Mouse (Mus musculus) heart, embryonic 14.5 days (tissue): ENCODE measurements around the gene Dmkn. TPM values are rescaled to one million over a fixed set of nuclear protein-coding genes. Genes with fewer than 3 reads are reported as not detected.
A peak's percentile ranks its signal among the peaks of the same experiment; 100 is the strongest.

Source experiments
- ATAC-seq: fragments of 200-750 bp; cut with Nextera tagmentation; 2 replicates; pipeline ENCODE4 v1.8.0; 2017; ENCODE audit warnings: low read depth, moderate TSS enrichment; ENCODE audit not compliant: insufficient number of reproducible peaks, insufficient read depth, low FRiP score
- H3K27ac ChIP-seq, 2 experiments: fragments of 200-500 bp in 1 of 2; fragments of 300-500 bp in 1 of 2; sonication (generic) in 1 of 2; replicated peaks in 1 of 2; 2 replicates each; pipeline ENCODE4 v1.5.1; 2012 to 2014; ENCODE audit warnings: low read depth in 2 of 2, low read length in 2 of 2, control low read depth in 1 of 2, mild to moderate bottlenecking in 1 of 2, mixed read lengths in 1 of 2; ENCODE audit not compliant: control insufficient read depth in 1 of 2, insufficient read depth in 1 of 2
- H3K27me3 ChIP-seq: fragments of 300-500 bp; sonication (generic); 2 replicates; pipeline ENCODE4 v1.6.1; 2014; ENCODE audit warnings: mild to moderate bottlenecking, low read length, control low read depth; ENCODE audit not compliant: control insufficient read depth, insufficient read depth
- H3K36me3 ChIP-seq: fragments of 300-500 bp; sonication (generic); 2 replicates; pipeline ENCODE4 v1.6.1; 2014; ENCODE audit warnings: mild to moderate bottlenecking, control low read depth, low read length, mixed read lengths; ENCODE audit not compliant: control insufficient read depth, insufficient read depth
- H3K4me1 ChIP-seq, 2 experiments: fragments of 200-500 bp in 1 of 2; fragments of 300-500 bp in 1 of 2; sonication (generic) in 1 of 2; 2 replicates each; pipeline ENCODE4 v1.6.1; 2012 to 2014; ENCODE audit warnings: low read length in 2 of 2, control low read depth in 1 of 2, mixed read lengths in 1 of 2; ENCODE audit not compliant: control insufficient read depth in 2 of 2, insufficient read depth in 2 of 2
- H3K4me2 ChIP-seq: fragments of 300-500 bp; sonication (generic); 2 replicates; pipeline ENCODE4 v1.6.1; 2014; ENCODE audit warnings: mild to moderate bottlenecking, low read length
- H3K4me3 ChIP-seq, 2 experiments: fragments of 200-500 bp in 1 of 2; fragments of 300-500 bp in 1 of 2; sonication (generic) in 1 of 2; 2 replicates each; pipeline ENCODE4 v1.5.1; 2012 to 2014; ENCODE audit warnings: low read length in 2 of 2, mild to moderate bottlenecking in 2 of 2, control low read depth in 1 of 2, low read depth in 1 of 2, moderate library complexity in 1 of 2; ENCODE audit not compliant: control insufficient read depth in 1 of 2, insufficient read depth in 1 of 2
- H3K9ac ChIP-seq: fragments of 300-500 bp; sonication (generic); 2 replicates; pipeline ENCODE4 v1.6.1; 2014; ENCODE audit warnings: mild to moderate bottlenecking, low read length
- H3K9me3 ChIP-seq: fragments of 300-500 bp; sonication (generic); 2 replicates; pipeline ENCODE4 v1.6.1; 2016; ENCODE audit warnings: low read length, control low read depth; ENCODE audit not compliant: control insufficient read depth
- whole genome bisulfite sequencing: fragments of 180-500 bp; shearing (Covaris S2); extraction: QIAGEN DNeasy Blood & Tissue Kit; methylation state at CpG from one replicate; pipeline ENCODE4 v1.1.7; 2014; 5-methylcytosine and 5-hydroxymethylcytosine counted together
- polyA plus RNA-seq: library from polyadenylated mRNA; unstranded; fragments of >200 nt; fragmentation: Nextera tagmentation; extraction: Ambion mirVana; gene quantifications from 2 replicates; pipeline ENCODE4 v1.2.1, GENCODE M21; 2014

The Dmkn gene
- polyA plus RNA-seq, 1 experiment from 2014 or later = 0.81 TPM

- H3K27me3 ChIP-seq = no peaks in the 10 kb centered on the region
- peaks cover 7 to 9% of the 10 kb centered on the region in 2 experiments for H3K4me1 ChIP-seq
- H3K9me3 ChIP-seq = no peaks in the 10 kb centered on the region
- H3K4me3 ChIP-seq = no peak overlapping the region
- no peak for ATAC-seq
- 83% methylated on average over 7 of the region's 7 CpGs for WGBS
- no peak overlapping the region for H3K4me2 ChIP-seq
- no peaks in the 10 kb centered on the region for H3K36me3 ChIP-seq
- H3K27ac ChIP-seq = no peak overlapping the region
- H3K9ac ChIP-seq = no peak overlapping the region
Observed at GRCm38 (mm10) chr7:30747525-30748204, 15.9 kb upstream of the Dmkn start.

GRCm38 (mm10) chr7:30749824-30750606 lies 13.5 kb upstream of the Dmkn start:
- Histone ChIP-seq H3K4me3 (no peak overlapping the region), H3K9ac (no peak overlapping the region), H3K9me3 (peaks cover 7% of the 10 kb centered on the region; the same call in 1 of the 2 replicates), H3K4me2 (no peak overlapping the region), H3K4me1 (no peaks in the 10 kb centered on the region), H3K27me3 (no peaks in the 10 kb centered on the region), H3K36me3 (no peaks in the 10 kb centered on the region), H3K27ac (no peak overlapping the region)
- 69% methylated on average over 13 of the region's 13 CpGs for WGBS
- no peak for ATAC-seq

GRCm38 (mm10) chr7:30751086-30751669 lies 12.4 kb upstream of the Dmkn start, which contains the start of gene Sbsn:
Gene Sbsn, plus strand, starts transcription at chr7:30751471.
- no peaks in the 10 kb centered on the region for H3K27me3 ChIP-seq
- no peaks in the 10 kb centered on the region for H3K36me3 ChIP-seq

GRCm38 (mm10) chr7:30757001-30757400 lies 6.6 kb upstream of the Dmkn start:
- Histone ChIP-seq H3K27ac (no peak overlapping the region), H3K9ac (no peak overlapping the region), H3K4me2 (no peak overlapping the region), H3K36me3 (no peaks in the 10 kb centered on the region), H3K4me3 (no peak overlapping the region), H3K4me1 (peaks cover 4 to 9% of the 10 kb centered on the region in 2 experiments), H3K9me3 (peaks cover 10% of the 10 kb centered on the region; the same call in 1 of the 2 replicates), H3K27me3 (no peaks in the 10 kb centered on the region)
- 63% methylated on average over 3 of the region's 3 CpGs for WGBS
- ATAC-seq = no peak

More at GRCm38 (mm10) chr7:30751086-30751669, 12.4 kb upstream of the Dmkn start, which contains the start of gene Sbsn:
- Histone ChIP-seq H3K9me3 (peaks cover 10% of the 10 kb centered on the region; the same call in 1 of the 2 replicates), H3K4me1 (no peaks in the 10 kb centered on the region), H3K27ac (no peak within 1 kb of the TSS), H3K4me2 (no peak within 1 kb of the TSS), H3K4me3 (no peak within 1 kb of the TSS), H3K9ac (no peak within 1 kb of the TSS)
- ATAC-seq = no peak
- 32% methylated on average over 5 of the region's 5 CpGs for WGBS

GRCm38 (mm10) chr7:30758853-30759252 lies 4.7 kb upstream of the Dmkn start:
- H3K9ac ChIP-seq = no peak overlapping the region
- WGBS = 28% methylated on average over 4 of the region's 4 CpGs
- no peaks in the 10 kb centered on the region for H3K27me3 ChIP-seq
- ATAC-seq = no peak
- no peaks in the 10 kb centered on the region for H3K36me3 ChIP-seq
- no peak overlapping the region for H3K27ac ChIP-seq
- H3K4me3 ChIP-seq = no peak overlapping the region
- peaks cover 4 to 9% of the 10 kb centered on the region in 2 experiments for H3K4me1 ChIP-seq
- H3K9me3 ChIP-seq = peaks cover 10% of the 10 kb centered on the region; the same call in 1 of the 2 replicates
- H3K4me2 ChIP-seq = no peak overlapping the region

GRCm38 (mm10) chr7:30761769-30762352 lies 1.7 kb upstream of the Dmkn start:
- Histone ChIP-seq H3K36me3 (no peaks in the 10 kb centered on the region), H3K4me2 (no peak overlapping the region), H3K9me3 (no peaks in the 10 kb centered on the region), H3K4me3 (no peak overlapping the region), H3K27ac (no peak overlapping the region), H3K27me3 (no peaks in the 10 kb centered on the region), H3K4me1 (peaks cover 4 to 9% of the 10 kb centered on the region in 2 experiments), H3K9ac (no peak overlapping the region)
- 29% methylated on average over 4 of the region's 4 CpGs for WGBS
- ATAC-seq = no peak

GRCm38 (mm10) chr7:30765173-30765572 lies 1.6 kb downstream of the Dmkn start:
- ATAC-seq = no peak
- H3K27ac ChIP-seq = no peak overlapping the region
- WGBS = 40% methylated on average over 11 of the region's 11 CpGs
- H3K27me3 ChIP-seq = no peaks in the 10 kb centered on the region
- peaks cover 3 to 9% of the 10 kb centered on the region in 2 experiments for H3K4me1 ChIP-seq
- peak overlapping the region; percentile 2; the same call in 1 of the 2 replicates for H3K4me2 ChIP-seq
- H3K9ac ChIP-seq = no peak overlapping the region
- no peak overlapping the region for H3K4me3 ChIP-seq
- H3K9me3 ChIP-seq = no peaks in the 10 kb centered on the region
- no peaks in the 10 kb centered on the region for H3K36me3 ChIP-seq
